Mouse (Mus musculus): Measurements from ENCODE around the gene Zfp866. TPM values are rescaled to one million over a fixed set of nuclear protein-coding genes. Genes with fewer than 3 reads are reported as not detected.

Gene Zfp866
- polyA plus RNA-seq, 1 experiment from 2014 or later: 35.8 TPM

GRCm38 (mm10) chr8:69716403-69717231 lies 74.4 kb downstream of the Zfp866 start:
- peak; percentile 99 for ATAC-seq (ENCODE audit: low FRiP score, low TSS enrichment)
- under 1% methylated on average over 49 of the region's 52 CpGs for WGBS
- H3K9ac ChIP-seq (ENCODE audit: low read depth, low read length): peak overlapping the region; percentile 98
- no peaks in the 10 kb centered on the region for H3K9me3 ChIP-seq (ENCODE audit: control insufficient read depth, low read length)
- peak overlapping the region; percentile 95 for H3K4me3 ChIP-seq (ENCODE audit: low read length)
- H3K36me3 ChIP-seq (ENCODE audit: control insufficient read depth, insufficient read depth, low read length): peaks cover 8% of the 10 kb centered on the region
- H3K4me2 ChIP-seq (replicated peaks; ENCODE audit: low read depth, low read length): peak overlapping the region; percentile 50
- H3K4me1 ChIP-seq (ENCODE audit: control insufficient read depth, insufficient read depth, low read length): 0 out of 2 replicates have a peak, but pooled peaks cover 5% of the 10 kb centered on the region
- no peaks in the 10 kb centered on the region for H3K27me3 ChIP-seq (ENCODE audit: control insufficient read depth, insufficient read depth, low read length)
- H3K27ac ChIP-seq (ENCODE audit: low read depth, low read length): peak overlapping the region; percentile 100

- peaks cover 8% of the 10 kb centered on the region for H3K36me3 ChIP-seq (ENCODE audit: control insufficient read depth, insufficient read depth, low read length)
- H3K27ac ChIP-seq (ENCODE audit: low read depth, low read length): no peak overlapping the region
- H3K9ac ChIP-seq (ENCODE audit: low read depth, low read length): peak overlapping the region; percentile 98; the same call in 1 of the 2 replicates
- H3K4me2 ChIP-seq (replicated peaks; ENCODE audit: low read depth, low read length): peak overlapping the region; percentile 48
- H3K4me3 ChIP-seq (ENCODE audit: low read length): peak overlapping the region; percentile 95
- 0 out of 2 replicates have a peak, but pooled peaks cover 5% of the 10 kb centered on the region for H3K4me1 ChIP-seq (ENCODE audit: control insufficient read depth, insufficient read depth, low read length)
- no peak for ATAC-seq (ENCODE audit: low FRiP score, low TSS enrichment)
- WGBS: 74% methylated on average over 6 of the region's 6 CpGs
- H3K27me3 ChIP-seq (ENCODE audit: control insufficient read depth, insufficient read depth, low read length): no peaks in the 10 kb centered on the region
- no peaks in the 10 kb centered on the region for H3K9me3 ChIP-seq (ENCODE audit: control insufficient read depth, low read length)
Measured at GRCm38 (mm10) chr8:69715366-69715765, 75.6 kb downstream of the Zfp866 start.

- no peaks in the 10 kb centered on the region for H3K27me3 ChIP-seq (ENCODE audit: control insufficient read depth, insufficient read depth, low read length)
- 85% methylated on average over 8 of the region's 8 CpGs for WGBS
- peaks cover 25% of the 10 kb centered on the region for H3K36me3 ChIP-seq (ENCODE audit: control insufficient read depth, insufficient read depth, low read length)
- ATAC-seq (ENCODE audit: low FRiP score, low TSS enrichment): no peak
- no peak overlapping the region for H3K4me3 ChIP-seq (ENCODE audit: low read length)
- no peak overlapping the region for H3K27ac ChIP-seq (ENCODE audit: low read depth, low read length)
- H3K4me2 ChIP-seq (replicated peaks; ENCODE audit: low read depth, low read length): no peak overlapping the region
- H3K4me1 ChIP-seq (ENCODE audit: control insufficient read depth, insufficient read depth, low read length): 0 out of 2 replicates have a peak, but pooled peaks cover 5% of the 10 kb centered on the region
- no peak overlapping the region for H3K9ac ChIP-seq (ENCODE audit: low read depth, low read length)
- no peaks in the 10 kb centered on the region; the same call in 1 of the 2 replicates for H3K9me3 ChIP-seq (ENCODE audit: control insufficient read depth, low read length)
Measured at GRCm38 (mm10) chr8:69713516-69713915, 77.5 kb downstream of the Zfp866 start.

Other genes with a start within 250 kb of the Zfp866 start
- 25.1 and 27.6 TPM in 2 replicates for gene Zfp868, start 165.6 kb downstream of the Zfp866 start, polyA plus RNA-seq (2014; fragmentation: Nextera tagmentation; extraction: Ambion mirVana)
- gene Zfp964, start 136.7 kb downstream of the Zfp866 start, polyA plus RNA-seq (2014; fragmentation: Nextera tagmentation; extraction: Ambion mirVana): 1.1 and 2.3 TPM in 2 replicates
- gene Zfp869, start 80.5 kb downstream of the Zfp866 start, polyA plus RNA-seq (2014; fragmentation: Nextera tagmentation; extraction: Ambion mirVana): 21.8 and 37.5 TPM in 2 replicates
- gene Zfp963, start 41.2 kb downstream of the Zfp866 start, polyA plus RNA-seq (2014; fragmentation: Nextera tagmentation; extraction: Ambion mirVana): 5.6 and 6.8 TPM in 2 replicates
- not detected in 2 replicates for gene Gm20422, start 16.3 kb downstream of the Zfp866 start, polyA plus RNA-seq (2014; fragmentation: Nextera tagmentation; extraction: Ambion mirVana)
- 38.5 and 53.4 TPM in 2 replicates for gene Atp13a1, start within 50 bp of the Zfp866 start, polyA plus RNA-seq (2014; fragmentation: Nextera tagmentation; extraction: Ambion mirVana)
- 8.1 and 8.2 TPM in 2 replicates for gene Gmip, start 17.5 kb upstream of the Zfp866 start, polyA plus RNA-seq (2014; fragmentation: Nextera tagmentation; extraction: Ambion mirVana)
- gene Lpar2, start 31.3 kb upstream of the Zfp866 start, polyA plus RNA-seq (2014; fragmentation: Nextera tagmentation; extraction: Ambion mirVana): 1.6 and 1.7 TPM in 2 replicates
- 9.6 and 9.7 TPM in 2 replicates for gene Pbx4, start 41.3 kb upstream of the Zfp866 start, polyA plus RNA-seq (2014; fragmentation: Nextera tagmentation; extraction: Ambion mirVana)
- gene Cilp2, start 96.5 kb upstream of the Zfp866 start, polyA plus RNA-seq (2014; fragmentation: Nextera tagmentation; extraction: Ambion mirVana): 0.58 and 0.77 TPM in 2 replicates
- 2.7 and 5.1 TPM in 2 replicates for gene Tssk6, start 111.0 kb upstream of the Zfp866 start, polyA plus RNA-seq (2014; fragmentation: Nextera tagmentation; extraction: Ambion mirVana)
- gene Ndufa13, start 111.4 kb upstream of the Zfp866 start, polyA plus RNA-seq (2014; fragmentation: Nextera tagmentation; extraction: Ambion mirVana): 192 and 272 TPM in 2 replicates
- gene Yjefn3, start 111.5 kb upstream of the Zfp866 start, polyA plus RNA-seq (2014; fragmentation: Nextera tagmentation; extraction: Ambion mirVana): 1.7 and 3.3 TPM in 2 replicates
- gene Gatad2a, start 205.2 kb upstream of the Zfp866 start, polyA plus RNA-seq (2014; fragmentation: Nextera tagmentation; extraction: Ambion mirVana): 42.1 and 59.0 TPM in 2 replicates